Mouse (Mus musculus) CH12.LX (cell line): ENCODE measurements around the gene Serbp1. TPM values are rescaled to one million over a fixed set of nuclear protein-coding genes. Genes with fewer than 3 reads are reported as not detected.

ENCODE experiments used
- DNase-seq: peaks from one replicate; pipeline ENCODE4 v3.0.0-alpha.2; 2013; ENCODE audit errors: extremely low read depth
- H3K27ac ChIP-seq: 2 replicates; pipeline ENCODE4 v1.5.1; 2012; ENCODE audit warnings: low read depth, mild to moderate bottlenecking, control low read depth, moderate library complexity; ENCODE audit not compliant: insufficient read depth
- H3K27me3 ChIP-seq: replicated peaks from 2 replicates; pipeline ENCODE3; 2012; ENCODE audit warnings: inconsistent platforms
- H3K36me3 ChIP-seq, 2 experiments: replicated peaks in 1 of 2; 2 replicates each; pipeline versions ENCODE3 to v1.6.1; 2012; ENCODE audit warnings: inconsistent platforms in 1 of 2, low read length in 1 of 2, mild to moderate bottlenecking in 1 of 2, mixed read lengths in 1 of 2, moderate library complexity in 1 of 2; ENCODE audit not compliant: control insufficient read depth in 1 of 2, insufficient read depth in 1 of 2
- H3K4me1 ChIP-seq, 2 experiments: 2 replicates each; pipeline ENCODE4 v1.6.1; 2012; ENCODE audit warnings: inconsistent platforms in 1 of 2, moderate library complexity in 1 of 2; ENCODE audit not compliant: insufficient read depth in 2 of 2, control insufficient read depth in 1 of 2
- H3K4me2 ChIP-seq: 2 replicates; pipeline ENCODE4 v1.6.1; 2012; ENCODE audit warnings: low read depth, mild to moderate bottlenecking, control low read depth; ENCODE audit not compliant: poor library complexity, insufficient read depth, severe bottlenecking
- H3K4me3 ChIP-seq, 3 experiments: fragments of 150-350 bp in 1 of 3; sonication (generic) in 1 of 3; replicated peaks in 1 of 3; 2 replicates each; pipeline versions ENCODE3 to v1.5.1; 2011 to 2012; ENCODE audit warnings: low read depth in 2 of 3, low read length in 2 of 3, mild to moderate bottlenecking in 2 of 3, moderate library complexity in 2 of 3, control low read depth in 1 of 3, improper control_type of control experiment in 1 of 3, inconsistent platforms in 1 of 3, mixed read lengths in 1 of 3; ENCODE audit not compliant: poor library complexity in 1 of 3
- H3K79me2 ChIP-seq: replicated peaks from 2 replicates; pipeline ENCODE4 v1.6.1; 2012; ENCODE audit warnings: mild to moderate bottlenecking, moderate library complexity; ENCODE audit not compliant: control insufficient read depth, poor library complexity, insufficient read depth, severe bottlenecking; ENCODE audit errors: extremely low read depth
- H3K9ac ChIP-seq: 2 replicates; pipeline ENCODE4 v1.6.1; 2012; ENCODE audit warnings: low read depth, mild to moderate bottlenecking, control low read depth, moderate library complexity; ENCODE audit not compliant: insufficient read depth
- H3K9me3 ChIP-seq: replicated peaks from 2 replicates; pipeline ENCODE3; 2012; ENCODE audit warnings: low read length, inconsistent platforms, mixed read lengths
- CHD1 ChIP-seq: IDR thresholded peaks from 2 replicates; pipeline ENCODE4 v1.6.1; 2012; ENCODE audit warnings: low read depth, low read length, improper control_type of control experiment, inconsistent platforms
- CHD2 ChIP-seq: IDR thresholded peaks from 2 replicates; pipeline ENCODE4 v1.6.1; 2011; ENCODE audit warnings: low read length, improper control_type of control experiment
- CTCF ChIP-seq, 2 experiments: IDR thresholded peaks in 1 of 2; conservative IDR thresholded peaks in 1 of 2; 2 replicates each; pipeline ENCODE4 v1.5.1; 2011 to 2012; ENCODE audit warnings: low read depth in 2 of 2, low read length in 2 of 2, improper control_type of control experiment in 1 of 2, inconsistent platforms in 1 of 2, mild to moderate bottlenecking in 1 of 2, moderate library complexity in 1 of 2
- EP300 ChIP-seq: IDR thresholded peaks from 2 replicates; pipeline ENCODE4 v1.6.1; 2011; ENCODE audit warnings: low read length, improper control_type of control experiment
- IRF4 ChIP-seq: IDR thresholded peaks from 2 replicates; pipeline ENCODE4 v1.6.1; 2014; ENCODE audit warnings: low read depth, mild to moderate bottlenecking, inconsistent platforms, low read length, improper control_type of control experiment
- JUN ChIP-seq: IDR thresholded peaks from 2 replicates; pipeline ENCODE4 v1.6.1; 2011; ENCODE audit warnings: low read depth, mild to moderate bottlenecking, low read length, improper control_type of control experiment, moderate library complexity; ENCODE audit not compliant: insufficient read depth
- MAFK ChIP-seq: IDR thresholded peaks from 2 replicates; pipeline ENCODE4 v1.6.1; 2011; ENCODE audit warnings: low read length, improper control_type of control experiment; ENCODE audit not compliant: insufficient replicate concordance
- MAX ChIP-seq: IDR thresholded peaks from 2 replicates; pipeline ENCODE4 v1.6.1; 2011; ENCODE audit warnings: low read length, improper control_type of control experiment
- MAZ ChIP-seq: IDR thresholded peaks from 2 replicates; pipeline ENCODE4 v1.6.1; 2012; ENCODE audit warnings: low read depth, mild to moderate bottlenecking, inconsistent platforms, low read length, improper control_type of control experiment, moderate library complexity
- MEF2A ChIP-seq: IDR thresholded peaks from 2 replicates; pipeline ENCODE4 v1.6.1; 2014; ENCODE audit warnings: low read depth, mild to moderate bottlenecking, inconsistent platforms, low read length, improper control_type of control experiment, borderline replicate concordance
- MXI1 ChIP-seq: IDR thresholded peaks from 2 replicates; pipeline ENCODE4 v1.6.1; 2011; ENCODE audit warnings: mild to moderate bottlenecking, low read depth, low read length, improper control_type of control experiment
- MYC ChIP-seq: IDR thresholded peaks from 2 replicates; pipeline ENCODE4 v1.6.1; 2011; ENCODE audit warnings: low read depth, mild to moderate bottlenecking, improper control_type of control experiment, low read length
- PAX5 ChIP-seq: IDR thresholded peaks from 2 replicates; pipeline ENCODE4 v1.6.1; 2012; ENCODE audit warnings: low read length, inconsistent platforms, mixed read lengths
- POLR2A ChIP-seq: IDR thresholded peaks from 2 replicates; pipeline ENCODE4 v1.6.1; 2011; ENCODE audit warnings: low read depth, mild to moderate bottlenecking, improper control_type of control experiment, low read length
- POLR2AphosphoS2 ChIP-seq: IDR thresholded peaks from 2 replicates; pipeline ENCODE4 v1.6.1; 2011; ENCODE audit warnings: low read depth, low read length, improper control_type of control experiment
- RCOR1 ChIP-seq: conservative IDR thresholded peaks from 2 replicates; pipeline ENCODE4 v1.6.1; 2012; ENCODE audit warnings: low read depth, mild to moderate bottlenecking, inconsistent platforms, low read length, improper control_type of control experiment
- SIN3A ChIP-seq: IDR thresholded peaks from 2 replicates; pipeline ENCODE4 v1.6.1; 2012; ENCODE audit warnings: low read length, improper control_type of control experiment, inconsistent platforms
- TCF12 ChIP-seq: IDR thresholded peaks from 2 replicates; pipeline ENCODE4 v1.6.1; 2014; ENCODE audit warnings: low read depth, mild to moderate bottlenecking, inconsistent platforms, low read length, improper control_type of control experiment
- UBTF ChIP-seq: IDR thresholded peaks from 2 replicates; pipeline ENCODE4 v1.6.1; 2012; ENCODE audit warnings: low read depth, mild to moderate bottlenecking, inconsistent platforms, low read length, improper control_type of control experiment, moderate library complexity
- USF1 ChIP-seq: IDR thresholded peaks from 2 replicates; pipeline ENCODE4 v1.6.1; 2014; ENCODE audit warnings: low read depth, mild to moderate bottlenecking, inconsistent platforms, low read length, improper control_type of control experiment
- USF2 ChIP-seq: conservative IDR thresholded peaks from 2 replicates; pipeline ENCODE4 v1.6.1; 2011; ENCODE audit warnings: low read depth, low read length, improper control_type of control experiment
- ZKSCAN1 ChIP-seq: IDR thresholded peaks from 2 replicates; pipeline ENCODE4 v1.6.1; 2012; ENCODE audit warnings: low read depth, inconsistent platforms, low read length, improper control_type of control experiment, borderline replicate concordance
- ZMIZ1 ChIP-seq: IDR thresholded peaks from 2 replicates; pipeline ENCODE4 v1.6.1; 2012; ENCODE audit warnings: low read depth, mild to moderate bottlenecking, inconsistent platforms, low read length, improper control_type of control experiment
- dilution Hi-C: fragments of 300-500 bp; cut with MboI; formaldehyde crosslinking; loops from 2 replicates; pipeline ENCODE4 v1.14.3; 2020; ENCODE audit warnings: low sequenced_read_pairs; ENCODE audit not compliant: extremely low pct_unique_long_range_greater_than_20kb, extremely low pct_ligation_motif_present
- in situ Hi-C: fragments of 300-500 bp; cut with MboI; formaldehyde crosslinking; loops from 3 replicates; pipeline ENCODE4 v1.14.3; 2019; ENCODE audit warnings: low sequenced_read_pairs, low pct_ligation_motif_present, low pct_unique_long_range_greater_than_20kb, mixed read lengths
- polyA plus RNA-seq: library from polyadenylated mRNA; unstranded; fragments of >175 nt; gene quantifications from 2 replicates; pipeline ENCODE4 v1.2.1, GENCODE M21; 2012; ENCODE audit warnings: low read depth; ENCODE audit not compliant: insufficient read length
- total RNA-seq, 2 experiments: library from RNA; depleted of rRNA; stranded (reverse); fragments of 300-350 nt in 1 of 2; fragments of >200 nt in 1 of 2; gene quantifications; 2 replicates each; pipeline ENCODE4 v1.2.3; 2012 to 2014

Gene Serbp1
- total and polyA plus RNA-seq, 3 experiments: 828 to 2,454 (median 835) TPM

- H3K4me3 ChIP-seq: no peak overlapping the region
- TF ChIP-seq MXI1 (no peak), ZMIZ1 (no peak), MAFK (no peak), POLR2A (no peak), CTCF (conservative IDR thresholded peaks at IDR 0.05 in 1 of 2, IDR thresholded peaks at IDR 0.05 in 1 of 2; ENCODE audit: low read depth in 2 of 2, low read length in 2 of 2) (no peak), MYC (no peak)
- no peaks in the 10 kb centered on the region for H3K4me1 ChIP-seq
- H3K79me2 ChIP-seq: no peaks in the 10 kb centered on the region
- DNase-seq: no peak
- H3K9me3 ChIP-seq: no peaks in the 10 kb centered on the region
- no peaks in the 10 kb centered on the region for H3K36me3 ChIP-seq
- H3K9ac ChIP-seq: no peak overlapping the region
- dilution Hi-C loops (no loop called here), in situ Hi-C loops (loop anchor here (25.0 kb wide), 1 partner anchor 355 kb away; no protein-coding TSS in a partner anchor)
- no peaks in the 10 kb centered on the region for H3K27me3 ChIP-seq
- H3K4me2 ChIP-seq: no peak overlapping the region
- H3K27ac ChIP-seq: no peak overlapping the region
These were observed 79.1 kb downstream of the Serbp1 start for GRCm38 (mm10) chr6:67317068-67317467.

- Histone ChIP-seq H3K27ac (no peak overlapping the region), H3K9ac (no peak overlapping the region), H3K79me2 (no peaks in the 10 kb centered on the region), H3K27me3 (no peaks in the 10 kb centered on the region), H3K36me3 (no peaks in the 10 kb centered on the region), H3K4me3 (no peak overlapping the region), H3K4me2 (no peak overlapping the region), H3K9me3 (no peaks in the 10 kb centered on the region), H3K4me1 (no peaks in the 10 kb centered on the region)
- no peak for DNase-seq
- in situ Hi-C loops (loop anchor here (25.0 kb wide), 1 partner anchor 356 kb away; no protein-coding TSS in a partner anchor), dilution Hi-C loops (no loop called here)
- TF ChIP-seq POLR2A: no peak
- TF ChIP-seq JUN: no peak
- TF ChIP-seq USF2: no peak
- no peak for TF ChIP-seq MEF2A
- no peak for TF ChIP-seq MAZ
- no peak for TF ChIP-seq UBTF
- no peak for TF ChIP-seq ZMIZ1
- TF ChIP-seq TCF12: no peak
- no peak for TF ChIP-seq CHD1
- TF ChIP-seq IRF4: no peak
- no peak for TF ChIP-seq PAX5
- TF ChIP-seq RCOR1: no peak
- TF ChIP-seq SIN3A: no peak
- no peak for TF ChIP-seq MAX
- TF ChIP-seq CHD2: no peak
- TF ChIP-seq POLR2AphosphoS2: no peak
- TF ChIP-seq MXI1: no peak
- TF ChIP-seq USF1: no peak
- TF ChIP-seq ZKSCAN1: no peak
- TF ChIP-seq EP300: no peak
These were observed 79.9 kb downstream of the Serbp1 start for GRCm38 (mm10) chr6:67317827-67318338.
